Mouse (Mus musculus) layer of hippocampus, postnatal 10 days (tissue): ENCODE results near the gene Nlrc5. TPM values are rescaled to one million over a fixed set of nuclear protein-coding genes. Genes with fewer than 3 reads are reported as not detected.
"Not testable (repeated sequence)": the region's sequence is repeated elsewhere in the genome, so short reads cannot be mapped to it uniquely, and the experiment has no call there.

Experiments
- DNase-seq, 2 experiments: peaks; one replicate each; pipeline ENCODE4 v3.0.0; 2021; ENCODE audit warnings: low spot score in 2 of 2
- total RNA-seq, 2 experiments: library from RNA; stranded (reverse); gene quantifications; 2 replicates each; pipeline ENCODE4 v1.2.3; 2021

The Nlrc5 gene
- total RNA-seq, 2 experiments from 2014 or later: 0.50 to 0.51 TPM

DNA sequence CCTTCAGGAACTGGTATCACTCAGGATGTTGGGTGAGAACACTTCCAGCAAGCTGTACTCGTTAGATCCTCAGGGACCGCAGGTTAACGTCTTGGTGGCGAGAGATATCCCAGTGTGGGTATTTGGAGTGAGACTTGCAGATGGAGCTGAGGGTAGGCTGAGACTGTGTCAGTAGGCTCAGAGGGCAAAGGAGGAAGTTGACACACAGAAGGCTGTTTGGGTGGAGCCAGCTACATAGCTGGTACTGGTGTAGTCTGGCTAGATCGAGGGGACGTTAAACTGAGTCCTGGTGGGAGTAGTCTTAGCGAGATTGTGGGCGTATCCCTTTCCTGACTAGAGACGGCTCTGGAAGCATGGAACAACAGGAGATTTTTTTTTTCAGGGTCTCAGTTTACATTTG, 16.1 kb upstream of the Nlrc5 start:
- DNase-seq: no peak

DNA sequence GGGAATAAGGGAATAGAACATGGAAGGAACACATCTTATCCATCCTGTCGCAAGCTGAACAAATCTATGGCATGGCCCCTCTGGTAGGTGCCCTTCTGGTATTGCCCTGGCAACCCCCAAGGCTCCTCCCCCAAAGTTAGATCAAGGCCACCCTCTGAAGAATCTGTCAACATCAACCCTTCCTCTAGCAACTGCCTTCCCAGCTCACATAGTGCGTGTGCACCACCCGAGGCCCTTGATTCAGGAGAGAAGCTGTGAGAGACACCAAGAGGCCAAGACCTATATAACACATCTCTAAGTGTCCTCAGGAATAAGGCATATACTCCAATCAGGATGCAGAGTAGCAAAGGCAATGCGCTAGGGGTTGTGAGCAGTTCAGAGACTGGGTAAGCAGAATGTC, 11.9 kb upstream of the Nlrc5 start:
- DNase-seq: no peak

DNA sequence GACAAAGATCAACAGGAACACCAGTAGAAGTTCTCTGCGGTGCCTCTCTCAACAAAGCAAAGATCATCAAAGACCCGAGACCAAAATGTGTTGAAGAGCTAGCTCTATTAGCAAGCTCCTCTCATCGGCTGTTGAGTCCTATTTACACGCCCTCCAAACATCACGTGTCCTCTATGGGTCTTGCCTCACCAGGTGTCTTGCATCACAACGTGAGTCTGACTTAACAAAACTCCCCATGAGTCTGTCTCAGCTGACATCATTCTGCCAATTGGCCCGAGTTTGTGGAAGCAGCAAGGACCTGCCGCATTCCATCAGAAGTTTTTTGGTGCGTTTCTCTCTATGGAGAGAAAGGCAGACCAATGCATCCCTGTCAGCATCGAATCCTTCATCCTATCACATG, 6.2 kb upstream of the Nlrc5 start:
- no peak for DNase-seq

GRCm38 (mm10) chr8:94428420-94428819, 5.7 kb upstream of the Nlrc5 start:
- DNase-seq: no peak

DNA sequence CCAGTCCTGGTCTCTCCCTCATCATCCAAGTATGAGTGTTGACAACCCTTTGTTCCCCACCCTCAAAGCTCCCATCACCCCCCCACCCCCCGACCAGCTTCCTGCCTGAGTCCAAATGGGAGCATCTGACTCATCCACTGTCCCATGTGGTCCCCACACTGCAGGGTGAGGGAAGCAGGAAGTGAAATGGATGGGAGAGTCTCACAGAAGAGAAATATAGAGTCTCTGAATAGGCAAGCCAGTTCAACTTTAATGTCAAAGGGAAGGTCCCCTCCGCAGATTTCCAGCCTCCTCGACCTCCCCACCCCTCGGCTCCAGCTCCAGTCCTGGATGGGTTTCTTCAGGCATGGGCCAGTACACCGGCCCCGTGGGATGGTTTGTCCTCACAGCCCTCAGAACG, 4.8 kb upstream of the Nlrc5 start:
- no peak for DNase-seq

GRCm38 (mm10) chr8:94432212-94432611, 1.9 kb upstream of the Nlrc5 start:
- no peak for DNase-seq

DNA sequence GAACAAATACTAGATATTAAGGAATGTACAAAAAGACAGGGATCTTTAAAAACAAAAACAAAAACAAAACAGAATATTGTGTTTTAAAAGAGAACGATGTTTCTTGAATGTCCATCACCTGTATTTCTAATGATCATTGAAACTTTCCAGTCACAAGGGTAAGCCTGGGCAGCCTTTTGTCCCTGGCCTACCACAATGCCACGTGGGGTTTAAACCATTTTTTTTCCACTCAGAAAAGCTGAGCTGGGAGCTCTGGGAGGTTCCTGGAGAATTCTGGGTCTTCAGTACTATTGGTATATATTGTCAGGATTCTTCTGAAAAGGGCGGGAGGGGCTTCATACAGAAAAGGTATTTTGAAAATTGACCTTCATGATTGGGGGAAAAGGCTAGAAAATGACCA, 802 bp downstream of the Nlrc5 start:
- DNase-seq: no peak

- no peak for DNase-seq
These were observed 1.4 kb downstream of the Nlrc5 start for GRCm38 (mm10) chr8:94435397-94436111.

DNA sequence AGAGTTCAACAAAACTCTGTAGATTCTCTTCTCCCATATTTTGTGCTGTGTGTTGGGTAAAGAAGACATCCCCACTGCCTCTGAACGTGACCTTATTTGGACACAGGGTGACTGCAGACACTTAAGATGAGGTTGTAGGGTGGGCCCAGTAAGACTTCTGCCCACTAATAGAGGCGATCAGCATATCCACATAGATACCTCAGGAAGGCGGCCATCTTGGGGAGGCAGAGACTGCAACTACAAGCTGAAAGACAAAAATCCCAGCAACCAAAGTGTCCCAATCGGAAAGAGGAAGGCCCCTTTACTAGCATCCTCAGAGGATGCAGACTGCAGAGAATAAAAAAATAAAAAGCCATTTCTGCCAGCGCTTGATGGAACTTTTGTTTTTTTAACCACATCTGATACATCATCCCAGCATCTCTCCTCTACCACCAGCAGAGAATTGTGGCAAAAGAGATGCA, 2.0 kb downstream of the Nlrc5 start:
- no peak for DNase-seq

DNA sequence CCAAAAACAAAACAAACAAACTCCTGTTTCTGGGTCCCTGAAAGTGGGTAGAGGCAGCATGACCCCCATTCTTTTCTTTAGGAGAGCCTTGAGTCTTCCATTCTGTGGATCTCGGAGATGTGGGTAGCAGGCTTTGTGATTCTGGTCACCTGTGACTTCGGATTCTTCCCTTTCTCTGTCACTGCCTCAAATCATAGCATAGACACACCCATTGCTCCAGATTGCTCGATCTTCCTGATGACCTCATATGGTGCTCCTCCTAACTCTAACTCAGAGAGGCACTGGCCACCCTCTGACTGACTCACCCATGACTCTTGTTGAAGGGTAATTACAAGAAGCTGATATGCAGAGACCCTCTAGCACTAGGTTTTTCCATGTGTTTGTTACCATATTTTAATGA, 2.7 kb downstream of the Nlrc5 start:
- DNase-seq: no peak

- no peak for DNase-seq
These were observed 4.5 kb downstream of the Nlrc5 start for GRCm38 (mm10) chr8:94438659-94439058.

DNA sequence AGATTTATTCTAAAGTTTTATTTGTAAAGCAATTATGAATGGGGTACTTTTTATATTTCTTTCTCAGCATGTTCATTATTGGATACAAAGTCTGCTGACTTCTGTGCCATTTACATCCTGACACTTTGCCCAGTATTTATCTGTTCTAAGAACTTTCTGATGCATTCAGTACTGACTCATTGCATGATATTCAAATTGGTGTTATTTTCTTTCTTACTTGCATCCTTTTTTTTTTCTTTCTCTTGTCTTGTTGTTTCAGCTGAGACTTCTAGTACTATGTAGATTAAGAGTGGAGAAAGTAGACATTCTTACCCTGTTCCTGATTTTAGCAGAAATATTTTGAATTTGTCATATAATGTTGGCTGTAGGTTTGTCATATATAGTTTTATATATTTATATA, 5.5 kb downstream of the Nlrc5 start:
- no peak for DNase-seq

DNA sequence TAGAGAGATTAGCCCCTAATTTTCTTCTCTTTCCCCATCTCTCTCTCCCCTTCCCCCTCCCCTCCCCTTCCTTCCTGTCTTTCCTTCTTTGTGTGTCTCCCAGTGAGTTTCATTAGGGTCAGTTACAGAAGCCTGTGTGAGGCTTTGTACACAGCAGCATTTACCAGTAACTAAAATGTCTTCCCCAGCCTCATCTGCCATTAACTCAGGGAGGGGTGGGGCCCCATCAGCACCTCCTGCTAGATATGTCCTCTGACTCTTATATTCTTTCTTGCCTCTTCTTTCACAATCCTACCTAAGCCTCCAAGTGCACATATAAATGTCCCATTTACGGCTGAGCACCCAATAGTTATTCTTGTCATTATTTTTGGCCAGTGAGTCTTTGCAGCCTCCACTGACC, 6.2 kb downstream of the Nlrc5 start:
- no peak for DNase-seq

DNA sequence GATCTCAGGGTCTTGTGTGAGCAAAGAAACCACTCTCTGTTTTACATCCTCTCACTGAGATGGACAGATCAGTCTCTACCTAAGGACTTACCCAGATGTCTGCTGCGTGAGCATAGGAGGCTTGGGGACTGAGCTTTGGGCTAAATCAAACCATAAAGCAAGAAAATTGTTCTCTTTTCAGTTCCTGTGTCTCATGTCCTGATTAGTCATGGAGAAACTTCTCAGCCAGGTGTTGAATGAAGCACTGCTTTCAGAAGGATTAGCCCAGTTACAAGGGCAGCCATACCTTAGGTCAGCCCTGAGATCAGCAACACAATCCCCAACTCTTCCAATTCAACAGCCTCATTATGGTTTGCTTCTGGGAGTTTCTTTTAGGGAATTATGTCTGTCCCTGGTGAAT, 7.5 kb downstream of the Nlrc5 start:
- no peak for DNase-seq

GRCm38 (mm10) chr8:94443153-94443552, 9.0 kb downstream of the Nlrc5 start:
- DNase-seq: no peak

DNA sequence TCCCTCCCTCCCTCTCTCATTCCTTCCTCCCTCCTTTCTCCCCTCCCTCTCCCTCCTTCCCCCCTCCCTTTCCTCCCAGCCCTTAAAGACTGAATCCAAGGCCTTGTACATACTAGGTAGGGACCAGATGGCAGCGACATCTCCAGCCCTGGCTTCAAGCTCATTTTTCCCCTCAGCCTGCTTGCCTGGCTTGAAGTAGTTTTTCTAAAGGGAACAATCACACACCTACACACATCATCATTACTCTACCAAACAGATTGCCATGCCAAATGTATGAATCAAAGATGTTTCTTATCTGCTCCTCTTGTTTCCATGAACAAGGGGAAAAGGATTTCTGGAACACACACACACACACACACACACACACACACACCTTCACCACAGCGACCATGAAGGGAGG, 10.3 kb downstream of the Nlrc5 start:
- DNase-seq: no peak

- DNase-seq: no peak
These were observed 13.0 kb downstream of the Nlrc5 start for GRCm38 (mm10) chr8:94447142-94447541.

DNA sequence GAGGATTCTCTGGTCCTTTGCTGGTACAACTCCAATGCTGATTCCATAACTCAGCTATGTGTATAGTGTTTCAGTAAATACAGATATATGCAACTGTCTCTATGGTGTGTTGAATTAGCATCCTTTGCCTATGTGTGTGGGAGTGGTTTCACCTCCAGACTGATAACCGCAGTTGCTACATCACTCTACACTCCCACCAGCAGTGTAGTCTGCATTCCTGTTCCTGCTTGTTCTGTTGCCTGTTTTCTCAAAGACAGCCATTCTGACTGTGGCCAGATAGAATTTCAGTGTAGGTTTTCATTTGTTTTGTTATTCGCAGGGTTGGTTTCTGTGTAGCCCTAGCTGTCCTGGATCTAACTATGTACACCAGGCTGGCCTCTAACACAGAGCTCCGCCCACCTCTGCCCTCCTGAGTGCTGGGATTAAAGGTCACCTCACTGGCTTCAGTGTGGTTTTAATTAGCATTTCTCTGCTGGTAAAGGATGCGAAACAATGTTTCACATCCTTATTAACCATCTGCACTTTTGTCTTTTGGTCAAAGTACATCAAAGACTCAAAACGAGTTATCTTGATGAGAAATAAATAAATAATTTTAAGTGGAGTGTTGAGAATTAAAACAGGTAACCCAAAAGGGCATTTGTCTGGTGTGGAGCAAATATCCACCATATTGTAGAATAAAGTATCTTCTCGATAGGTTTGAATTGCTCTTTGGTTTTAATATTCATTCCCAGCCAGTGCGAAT, 13.6 kb downstream of the Nlrc5 start:
- no peak for DNase-seq

GRCm38 (mm10) chr8:94452991-94453390, 18.8 kb downstream of the Nlrc5 start:
- not testable (repeated sequence) for DNase-seq

- no peak for DNase-seq
These were observed 19.8 kb downstream of the Nlrc5 start for GRCm38 (mm10) chr8:94453868-94454488.

DNA sequence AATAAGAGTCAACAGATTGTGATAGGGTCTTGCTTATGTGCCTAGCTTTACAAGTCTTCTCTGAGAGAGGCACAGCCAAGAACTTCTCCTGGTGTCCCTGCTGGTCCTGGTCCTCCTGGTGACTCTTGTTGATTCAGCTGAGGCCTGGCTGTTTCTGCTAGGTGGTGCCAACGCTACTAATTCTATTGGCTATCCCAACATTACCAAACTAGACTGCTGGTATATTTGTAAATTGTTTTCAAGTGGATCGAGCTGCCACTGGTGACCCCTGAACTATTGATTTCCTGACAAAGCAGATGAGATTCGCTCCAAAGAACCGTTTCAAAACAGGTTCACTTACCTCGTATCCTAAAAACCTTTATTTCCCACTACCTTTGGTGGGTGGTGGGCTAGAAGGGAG, 20.7 kb downstream of the Nlrc5 start:
- no peak for DNase-seq

DNA sequence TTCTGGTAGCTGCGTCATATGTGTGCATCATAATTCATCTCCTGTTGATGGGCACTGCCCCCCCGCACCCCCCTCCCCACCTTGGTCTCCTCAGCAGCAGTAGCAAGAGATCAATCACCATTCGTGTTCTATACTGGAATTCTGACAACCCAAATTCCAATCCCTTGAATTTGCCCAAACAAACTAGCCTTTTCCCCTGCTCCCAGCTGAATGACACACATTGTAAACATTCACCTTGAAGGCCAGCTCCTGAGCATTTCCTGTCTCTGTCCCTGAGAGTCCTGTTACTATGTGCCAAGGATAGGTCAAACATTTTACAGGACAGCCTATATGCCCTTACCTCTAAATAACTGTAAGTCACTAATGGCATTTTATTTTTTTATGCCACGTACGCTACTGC, 21.9 kb downstream of the Nlrc5 start:
- no peak for DNase-seq
